Mouse (Mus musculus): ENCODE data around the gene Fgf16. TPM values are rescaled to one million over a fixed set of nuclear protein-coding genes. Genes with fewer than 3 reads are reported as not detected.

Fgf16 gene
- polyA plus RNA-seq, 1 experiment from 2014 or later: not detected

GRCm38 (mm10) chrX:105824462-105824861, 60.4 kb downstream of the Fgf16 start:
- no peaks in the 10 kb centered on the region for H3K79me2 ChIP-seq (ENCODE audit: inconsistent target)
- no peak overlapping the region for H3K4me3 ChIP-seq (ENCODE audit: inconsistent target)
- H3K36me3 ChIP-seq (ENCODE audit: inconsistent target): no peaks in the 10 kb centered on the region
- 61% methylated on average over 5 of the region's 5 CpGs for WGBS (ENCODE audit: missing documents)
- H3K27ac ChIP-seq: no peak overlapping the region

Other genes starting within 250 kb of the Fgf16 start
- 37.2 to 43.0 TPM (median 39.2 TPM) in 3 replicates for gene Atrx, start 165.1 kb downstream of the Fgf16 start, polyA plus RNA-seq (2018)
- 39.1 to 52.0 TPM (median 40.0 TPM) in 3 replicates for gene Magt1, start 247.6 kb downstream of the Fgf16 start, polyA plus RNA-seq (2018)

Measured in macrophage (primary cell).